Mouse (Mus musculus): Measurements from ENCODE around the gene Ntn4.

Gene Ntn4

GRCm38 (mm10) chr10:93730514-93730913 lies 90.0 kb downstream of the Ntn4 start:
- no peak for DNase-seq (ENCODE audit: low spot score in 2 of 2)

- no peak for DNase-seq (ENCODE audit: low spot score in 2 of 2)
These were observed 90.8 kb downstream of the Ntn4 start for GRCm38 (mm10) chr10:93731248-93731691.

GRCm38 (mm10) chr10:93736114-93736645 lies 95.7 kb downstream of the Ntn4 start:
- peak; percentile 77 for DNase-seq (ENCODE audit: low spot score in 2 of 2)

- peak; percentile 38 to 46 for DNase-seq (ENCODE audit: low spot score in 2 of 2)
These were observed 96.6 kb downstream of the Ntn4 start for GRCm38 (mm10) chr10:93737080-93737479.

- DNase-seq (ENCODE audit: low spot score in 2 of 2) = no peak
These were observed 101.1 kb downstream of the Ntn4 start for GRCm38 (mm10) chr10:93741446-93742096.

- DNase-seq (ENCODE audit: low spot score in 2 of 2) = no peak
These were observed 101.6 kb downstream of the Ntn4 start for GRCm38 (mm10) chr10:93742097-93742446.

GRCm38 (mm10) chr10:93742598-93742997 lies 102.1 kb downstream of the Ntn4 start:
- no peak for DNase-seq (ENCODE audit: low spot score in 2 of 2)

GRCm38 (mm10) chr10:93749267-93750192 lies 109.0 kb downstream of the Ntn4 start:
- peak; percentile 57 to 65 for DNase-seq (ENCODE audit: low spot score in 2 of 2)

GRCm38 (mm10) chr10:93751302-93751701 lies 110.8 kb downstream of the Ntn4 start:
- DNase-seq (ENCODE audit: low spot score in 2 of 2) = no peak

- DNase-seq (ENCODE audit: low spot score in 2 of 2) = no peak
These were observed 113.4 kb downstream of the Ntn4 start for GRCm38 (mm10) chr10:93753711-93754391.

GRCm38 (mm10) chr10:93756211-93756610 lies 115.7 kb downstream of the Ntn4 start:
- DNase-seq (ENCODE audit: low spot score in 2 of 2) = no peak

GRCm38 (mm10) chr10:93759644-93760043 lies 119.2 kb downstream of the Ntn4 start:
- DNase-seq (ENCODE audit: low spot score in 2 of 2) = no peak

- no peak for DNase-seq (ENCODE audit: low spot score in 2 of 2)
These were observed 119.9 kb downstream of the Ntn4 start for GRCm38 (mm10) chr10:93760429-93760828.

- peak in 1 of 2 experiments; percentile 27 for DNase-seq (ENCODE audit: low spot score in 2 of 2)
These were observed 122.6 kb downstream of the Ntn4 start for GRCm38 (mm10) chr10:93763074-93763473.

GRCm38 (mm10) chr10:93766221-93766620 lies 125.7 kb downstream of the Ntn4 start:
- no peak for DNase-seq (ENCODE audit: low spot score in 2 of 2)

- peak; percentile 46 to 47 for DNase-seq (ENCODE audit: low spot score in 2 of 2)
These were observed 126.8 kb downstream of the Ntn4 start for GRCm38 (mm10) chr10:93767245-93767644.

GRCm38 (mm10) chr10:93768222-93768621 lies 127.7 kb downstream of the Ntn4 start:
- peak in 1 of 2 experiments; percentile 30 for DNase-seq (ENCODE audit: low spot score in 2 of 2)

GRCm38 (mm10) chr10:93771931-93772465 lies 131.5 kb downstream of the Ntn4 start:
- peak in 1 of 2 experiments; percentile 16 for DNase-seq (ENCODE audit: low spot score in 2 of 2)

- no peak for DNase-seq (ENCODE audit: low spot score in 2 of 2)
These were observed 132.0 kb downstream of the Ntn4 start for GRCm38 (mm10) chr10:93772492-93772891.

- no peak for DNase-seq (ENCODE audit: low spot score in 2 of 2)
These were observed 136.3 kb downstream of the Ntn4 start for GRCm38 (mm10) chr10:93776731-93777151.

- DNase-seq (ENCODE audit: low spot score in 2 of 2) = peak in 1 of 2 experiments; percentile 51
These were observed 136.9 kb downstream of the Ntn4 start for GRCm38 (mm10) chr10:93777372-93777771.

Data from heart, adult 9 months (tissue).